ENCODE assay signal across 9 mouse cellular contexts in the genomic region with DNA sequence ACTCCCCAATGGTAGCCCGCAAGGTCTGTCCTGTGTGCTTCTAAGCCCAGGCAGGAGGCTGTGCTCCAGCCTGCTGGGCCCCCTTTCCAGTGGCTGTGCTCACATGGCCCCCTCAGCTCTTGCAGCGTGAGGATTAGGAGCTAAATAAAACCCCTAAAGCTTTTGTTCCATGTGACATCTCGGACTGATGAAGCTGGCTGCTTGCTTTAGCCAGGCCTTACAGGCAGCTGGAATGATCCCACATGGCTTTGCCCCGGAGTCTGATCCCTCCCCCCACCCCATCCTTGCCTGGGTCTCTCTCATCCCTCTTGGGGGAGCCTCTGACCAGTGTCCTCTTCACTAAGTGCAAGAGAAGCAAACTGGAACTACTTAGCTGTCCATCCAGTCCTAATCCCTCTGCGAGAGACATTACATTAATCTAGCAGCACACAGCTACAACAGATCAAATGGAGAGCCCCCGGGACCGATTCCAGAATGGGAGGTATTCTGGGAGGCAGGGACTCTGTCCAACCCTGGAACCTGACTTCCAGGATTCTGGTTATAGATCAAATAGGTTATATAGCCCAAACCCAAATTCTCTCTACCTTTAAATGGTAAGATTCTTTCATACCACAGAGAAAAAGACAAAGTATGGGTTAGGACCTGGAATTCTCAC.
DNase-seq lines count a peak whose midpoint lies in the region; ATAC-seq and TF ChIP-seq lines count a peak whose summit lies in the region.
"Had no signal": no experiment of that assay in that cellular context is flagged by ENCODE, and none has a peak within 500 bp of the region (broad histone marks: within the 10 kb centered on the region; RNA-seq: fewer than 3 reads in every experiment).

No protein-coding gene starts in this region.

- H3K4me3 ChIP-seq in heart, embryonic 15.5 days = no peak overlapping the region
- peak overlapping the region; percentile 16 for H3K4me3 ChIP-seq in midbrain, embryonic 10.5 days

- ATAC-seq in heart, embryonic 15.5 days (replicated peaks; ENCODE audit: insufficient number of reproducible peaks, insufficient read depth, low FRiP score, low read depth) = peak; percentile 41
- no peak for ATAC-seq in megakaryocyte, adult 5-6 weeks (ENCODE audit: poor library complexity, severe bottlenecking)

- intact Hi-C loops in left cerebral cortex, postnatal 14 days (cut with DNase I) = no loop called here

- no peaks in the 10 kb centered on the region for H3K9me3 ChIP-seq in heart, embryonic 15.5 days (replicated peaks)
- no peaks in the 10 kb centered on the region for H3K9me3 ChIP-seq in midbrain, embryonic 10.5 days (replicated peaks)

- no peak for TF ChIP-seq POLR2A in brain, embryonic 14.5 days (IDR thresholded peaks at IDR 0.05; ENCODE audit: borderline replicate concordance, extremely low read depth, insufficient read depth, insufficient read length, poor library complexity, severe bottlenecking)

- WGBS in heart, embryonic 15.5 days = 26% methylated on average over 7 of the region's 7 CpGs
- WGBS in midbrain, embryonic 10.5 days = 24% methylated on average over 7 of the region's 7 CpGs

- TF ChIP-seq CTCF in brain, embryonic 14.5 days (IDR thresholded peaks at IDR 0.05; ENCODE audit: borderline replicate concordance, extremely low read depth, insufficient read depth, insufficient read length) = no peak

- H3K36me3 ChIP-seq in heart, embryonic 15.5 days = no peaks in the 10 kb centered on the region
- peaks cover 19% of the 10 kb centered on the region for H3K36me3 ChIP-seq in midbrain, embryonic 10.5 days

- H3K4me2 ChIP-seq in heart, embryonic 15.5 days = peak overlapping the region; percentile 31; the same call in 1 of the 2 replicates

- H3K27me3 ChIP-seq in heart, embryonic 15.5 days = no peaks in the 10 kb centered on the region
- H3K27me3 ChIP-seq in midbrain, embryonic 10.5 days (ENCODE audit: low read depth, poor library complexity, severe bottlenecking) = no peaks in the 10 kb centered on the region

- H3K27ac ChIP-seq in heart, embryonic 15.5 days = peak overlapping the region; percentile 87
- H3K27ac ChIP-seq in midbrain, embryonic 10.5 days (replicated peaks) = peak overlapping the region; percentile 82

- peaks cover 79% of the 10 kb centered on the region for H3K4me1 ChIP-seq in heart, embryonic 15.5 days (replicated peaks)
- peaks cover 100% of the 10 kb centered on the region for H3K4me1 ChIP-seq in midbrain, embryonic 10.5 days

- peak overlapping the region; percentile 14 for H3K9ac ChIP-seq in heart, embryonic 15.5 days

- peak; percentile 80 for DNase-seq in brain, embryonic 14.5 days (ENCODE audit: low read depth)
- DNase-seq in embryo, embryonic 11 days = peak; percentile 43
- peak; percentile 68 for DNase-seq in midbrain, embryonic 10.5 days (ENCODE audit: low spot score)
- DNase-seq in adrenal gland, postnatal 10 days = no peak
- DNase-seq in left cerebral cortex, postnatal 14 days (ENCODE audit: low spot score in 2 of 2) = no peak
- DNase-seq in MN1 (ENCODE audit: low spot score) = no peak
- DNase-seq: lung, postnatal 14 days had no signal

Comparison
In these comparisons a context has a peak if more than half of its experiments do, and no peak if none do; other contexts are left out.
1. DNase-seq: peak in brain, embryonic 14.5 days (single experiment), embryo, embryonic 11 days (single experiment) and midbrain, embryonic 10.5 days (single experiment); none in adrenal gland, postnatal 10 days (single experiment), left cerebral cortex, postnatal 14 days (0 of 2) and MN1 (single experiment).